Mouse (Mus musculus) erythroblast, embryonic 14.5 days (primary cell): ENCODE data around the gene Chd5. TPM values are rescaled to one million over a fixed set of nuclear protein-coding genes. Genes with fewer than 3 reads are reported as not detected.
A peak's percentile ranks its signal among the peaks of the same experiment; 100 is the strongest.

ENCODE experiments used
- H3K27me3 ChIP-seq: 2 replicates; pipeline ENCODE4 v1.6.1; 2012; ENCODE audit warnings: inconsistent platforms; ENCODE audit not compliant: control insufficient read depth
- H3K36me3 ChIP-seq: 2 replicates; pipeline ENCODE4 v1.6.1; 2012; ENCODE audit warnings: mild to moderate bottlenecking, inconsistent platforms; ENCODE audit not compliant: control insufficient read depth
- H3K4me1 ChIP-seq: 2 replicates; pipeline ENCODE4 v1.6.1; 2012; ENCODE audit warnings: inconsistent platforms; ENCODE audit not compliant: control insufficient read depth
- H3K4me3 ChIP-seq: replicated peaks from 2 replicates; pipeline ENCODE3; 2012; ENCODE audit warnings: moderate library complexity, mild to moderate bottlenecking, inconsistent platforms
- H3K9me3 ChIP-seq: 2 replicates; pipeline ENCODE4 v1.6.1; 2012; ENCODE audit warnings: low read length, inconsistent platforms, mixed read lengths; ENCODE audit not compliant: control insufficient read depth
- GATA1 ChIP-seq: IDR thresholded peaks from 2 replicates; pipeline ENCODE4 v1.6.1; 2012; ENCODE audit warnings: low read length, inconsistent platforms, mixed read lengths
- TAL1 ChIP-seq: IDR thresholded peaks from 3 replicates; pipeline ENCODE4 v1.6.1; 2012; ENCODE audit warnings: low read length, inconsistent platforms, mixed read lengths
- polyA plus RNA-seq: library from polyadenylated mRNA; stranded (reverse); fragments of >175 nt; gene quantifications from 2 replicates; pipeline ENCODE4 v1.2.3, GENCODE M21; 2012

The Chd5 gene
- polyA plus RNA-seq, 1 experiment = 0.02 TPM

GRCm38 (mm10) chr4:152360855-152361254 lies 22.4 kb downstream of the Chd5 start:
- TF ChIP-seq TAL1 (no peak), GATA1 (no peak)
- peak overlapping the region; percentile 25 for H3K4me3 ChIP-seq
- peaks cover 7% of the 10 kb centered on the region for H3K4me1 ChIP-seq
- H3K36me3 ChIP-seq = no peaks in the 10 kb centered on the region
- H3K27me3 ChIP-seq = peaks cover 4% of the 10 kb centered on the region
- no peaks in the 10 kb centered on the region for H3K9me3 ChIP-seq

GRCm38 (mm10) chr4:152362180-152362579 lies 23.7 kb downstream of the Chd5 start:
- no peaks in the 10 kb centered on the region for H3K9me3 ChIP-seq
- no peaks in the 10 kb centered on the region for H3K36me3 ChIP-seq
- peaks cover 7% of the 10 kb centered on the region for H3K4me1 ChIP-seq
- TF ChIP-seq TAL1 = no peak
- no peak for TF ChIP-seq GATA1
- peaks cover 4% of the 10 kb centered on the region for H3K27me3 ChIP-seq
- H3K4me3 ChIP-seq = no peak overlapping the region

DNA sequence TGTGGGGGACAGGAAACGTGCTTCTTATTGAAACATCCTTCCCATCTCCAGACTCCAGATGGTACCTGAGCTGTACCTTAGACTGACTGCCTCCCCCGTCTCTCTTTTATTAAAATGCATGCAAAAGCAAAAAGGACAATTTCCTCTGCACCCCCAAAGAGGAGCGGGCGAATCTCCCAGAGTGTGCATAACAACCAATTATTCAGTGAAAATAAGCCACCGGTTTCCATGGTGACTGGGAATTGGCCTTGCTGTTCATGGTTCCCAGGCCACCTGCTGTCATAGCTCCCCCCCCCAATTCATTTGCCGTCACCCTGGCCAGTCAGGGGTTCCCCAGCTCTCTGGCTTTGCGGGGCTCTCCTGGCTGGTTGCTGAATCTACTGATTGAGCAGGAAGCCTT lies 26.8 kb downstream of the Chd5 start:
- Histone ChIP-seq H3K4me1 (peaks cover 7% of the 10 kb centered on the region), H3K9me3 (no peaks in the 10 kb centered on the region), H3K4me3 (no peak overlapping the region), H3K27me3 (peaks cover 4% of the 10 kb centered on the region; the same call in 1 of the 2 replicates), H3K36me3 (no peaks in the 10 kb centered on the region)
- TF ChIP-seq TAL1 (no peak), GATA1 (no peak)

GRCm38 (mm10) chr4:152382528-152383252 lies 44.2 kb downstream of the Chd5 start:
- TF ChIP-seq GATA1 (no peak), TAL1 (no peak)
- Histone ChIP-seq H3K4me3 (no peak overlapping the region), H3K36me3 (no peaks in the 10 kb centered on the region), H3K27me3 (no peaks in the 10 kb centered on the region), H3K9me3 (no peaks in the 10 kb centered on the region), H3K4me1 (peaks cover 3% of the 10 kb centered on the region)

- no peaks in the 10 kb centered on the region for H3K27me3 ChIP-seq
- no peak overlapping the region for H3K4me3 ChIP-seq
- no peaks in the 10 kb centered on the region for H3K9me3 ChIP-seq
- TF ChIP-seq TAL1 = no peak
- TF ChIP-seq GATA1 = no peak
- no peaks in the 10 kb centered on the region for H3K36me3 ChIP-seq
- no peaks in the 10 kb centered on the region for H3K4me1 ChIP-seq
Measured at GRCm38 (mm10) chr4:152385644-152386043, 47.2 kb downstream of the Chd5 start.

DNA sequence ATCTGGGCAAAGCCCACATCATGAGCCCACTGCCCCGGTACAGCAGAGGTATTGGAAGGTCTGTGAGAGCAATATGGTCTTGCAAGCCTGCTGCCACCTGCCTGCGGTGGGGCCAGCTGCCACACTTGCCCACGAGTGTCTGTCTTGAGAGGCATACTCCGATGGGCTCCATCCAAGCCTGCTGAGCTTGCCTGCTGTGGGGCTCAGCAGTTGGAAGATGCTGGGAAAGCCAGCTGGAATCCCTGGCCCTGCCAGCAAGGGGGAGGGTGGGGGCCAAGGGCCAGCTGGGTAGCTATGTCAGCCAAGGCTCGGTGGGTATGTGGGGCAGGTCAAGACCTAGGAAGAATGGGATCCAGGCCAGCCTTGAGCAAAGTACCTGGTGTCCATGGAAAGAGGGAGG lies 53.7 kb downstream of the Chd5 start:
- Histone ChIP-seq H3K4me3 (no peak overlapping the region), H3K27me3 (no peaks in the 10 kb centered on the region), H3K4me1 (no peaks in the 10 kb centered on the region), H3K9me3 (no peaks in the 10 kb centered on the region), H3K36me3 (no peaks in the 10 kb centered on the region)
- TF ChIP-seq TAL1 (no peak), GATA1 (no peak)

DNA sequence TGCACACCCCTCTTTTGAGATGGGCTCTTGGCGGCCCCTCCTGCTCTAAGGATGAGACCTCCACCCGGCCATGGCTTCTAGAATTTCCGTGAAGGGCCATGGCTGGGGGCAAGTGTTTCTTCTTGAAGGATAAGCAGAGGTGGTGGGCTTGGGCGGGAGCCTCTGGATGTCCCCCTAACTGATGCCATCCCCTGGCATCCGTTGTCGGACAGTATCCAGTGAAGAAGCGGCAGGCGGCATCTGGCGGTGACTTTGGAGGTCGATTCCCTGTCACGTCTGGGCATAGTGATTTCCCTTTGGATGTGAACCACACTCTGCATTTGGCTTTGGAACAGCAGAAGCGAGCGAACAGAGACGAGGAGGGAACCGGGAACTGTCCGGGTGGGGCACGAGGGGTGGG lies 54.2 kb downstream of the Chd5 start:
- Histone ChIP-seq H3K27me3 (no peaks in the 10 kb centered on the region), H3K4me3 (no peak overlapping the region), H3K36me3 (no peaks in the 10 kb centered on the region), H3K9me3 (no peaks in the 10 kb centered on the region), H3K4me1 (no peaks in the 10 kb centered on the region)
- TF ChIP-seq GATA1 (no peak), TAL1 (no peak)

DNA sequence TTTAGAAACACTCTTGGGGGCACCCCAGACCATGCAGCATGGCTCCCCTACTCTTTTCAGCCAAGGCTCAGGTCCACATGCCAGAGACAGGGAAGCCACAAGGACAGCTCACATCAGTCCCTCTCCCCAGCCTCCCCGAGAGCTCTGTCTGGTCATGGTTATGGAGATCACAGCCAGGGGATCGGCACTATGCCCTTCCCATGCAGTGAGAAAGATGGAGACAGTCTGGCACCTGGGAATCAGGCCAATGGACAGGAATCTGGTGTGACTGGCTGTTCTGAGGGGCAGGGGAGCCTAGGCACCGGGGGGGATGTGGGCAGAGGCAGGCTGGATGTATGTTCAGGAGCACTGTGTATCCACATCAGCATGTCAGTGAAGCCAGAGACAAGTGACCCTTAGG lies 60.5 kb downstream of the Chd5 start:
- no peak overlapping the region for H3K4me3 ChIP-seq
- H3K27me3 ChIP-seq = no peaks in the 10 kb centered on the region
- H3K36me3 ChIP-seq = no peaks in the 10 kb centered on the region
- no peak for TF ChIP-seq TAL1
- TF ChIP-seq GATA1 = no peak
- H3K4me1 ChIP-seq = no peaks in the 10 kb centered on the region
- H3K9me3 ChIP-seq = no peaks in the 10 kb centered on the region

GRCm38 (mm10) chr4:152405143-152405542 lies 66.7 kb downstream of the Chd5 start:
- no peak for TF ChIP-seq TAL1
- Histone ChIP-seq H3K4me1 (no peaks in the 10 kb centered on the region), H3K27me3 (no peaks in the 10 kb centered on the region), H3K4me3 (no peak overlapping the region), H3K9me3 (no peaks in the 10 kb centered on the region), H3K36me3 (no peaks in the 10 kb centered on the region)

DNA sequence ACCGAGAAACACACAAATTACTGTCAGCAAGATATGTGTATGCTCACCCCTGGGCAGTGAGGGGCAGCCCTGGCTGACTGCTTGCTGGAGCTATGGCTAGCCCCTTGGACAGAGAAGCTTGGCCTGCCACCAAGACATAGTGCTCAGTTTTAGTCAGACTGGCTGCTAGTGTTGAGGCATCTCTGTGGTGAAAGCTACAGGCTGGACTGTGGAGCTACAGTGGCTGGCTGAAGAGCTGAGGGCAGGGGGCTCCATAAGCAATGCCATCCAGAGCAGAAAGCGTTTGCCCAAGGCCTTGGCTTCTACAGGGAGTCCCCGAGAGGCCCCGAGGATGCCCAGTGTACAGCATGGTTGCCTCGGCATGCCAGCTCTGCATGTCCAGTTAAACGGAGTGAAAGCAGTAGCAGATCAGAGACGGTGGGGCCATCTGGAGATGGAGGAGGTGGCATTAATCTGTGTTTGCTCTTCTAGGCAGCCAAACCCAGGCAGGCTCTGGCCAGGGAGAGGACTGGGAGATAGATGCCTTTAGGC lies 67.3 kb downstream of the Chd5 start:
- Histone ChIP-seq H3K9me3 (no peaks in the 10 kb centered on the region), H3K27me3 (no peaks in the 10 kb centered on the region), H3K4me3 (no peak overlapping the region), H3K4me1 (no peaks in the 10 kb centered on the region), H3K36me3 (no peaks in the 10 kb centered on the region)
- no peak for TF ChIP-seq GATA1
- no peak for TF ChIP-seq TAL1
